Mouse (Mus musculus): ENCODE results near the gene Ccnl1.
A peak's percentile ranks its signal among the peaks of the same experiment; 100 is the strongest.

Ccnl1 gene

GRCm38 (mm10) chr3:65958840-65959185, 764 bp upstream of the Ccnl1 start:
- DNase-seq (ENCODE audit: low read depth) = no peak

GRCm38 (mm10) chr3:65957271-65958101, 563 bp downstream of the Ccnl1 start:
- no peak for DNase-seq (ENCODE audit: low read depth)

- DNase-seq (ENCODE audit: low read depth) = no peak
Measured at GRCm38 (mm10) chr3:65954499-65955391, 3.3 kb downstream of the Ccnl1 start.

GRCm38 (mm10) chr3:65950831-65951365, 7.2 kb downstream of the Ccnl1 start:
- no peak for DNase-seq (ENCODE audit: low read depth)

GRCm38 (mm10) chr3:65950304-65950703, 7.7 kb downstream of the Ccnl1 start:
- DNase-seq (ENCODE audit: low read depth) = no peak

GRCm38 (mm10) chr3:65945277-65945932, 12.6 kb downstream of the Ccnl1 start:
- DNase-seq (ENCODE audit: low read depth) = no peak

GRCm38 (mm10) chr3:65944713-65945112, 13.3 kb downstream of the Ccnl1 start:
- no peak for DNase-seq (ENCODE audit: low read depth)

- DNase-seq (ENCODE audit: low read depth) = no peak
Measured at GRCm38 (mm10) chr3:65943453-65943852, 14.6 kb downstream of the Ccnl1 start.

- no peak for DNase-seq (ENCODE audit: low read depth)
Measured at GRCm38 (mm10) chr3:65941052-65941451, 17.0 kb downstream of the Ccnl1 start.

- no peak for DNase-seq (ENCODE audit: low read depth)
Measured at GRCm38 (mm10) chr3:65938211-65938610, 19.8 kb downstream of the Ccnl1 start.

GRCm38 (mm10) chr3:65936384-65936783, 21.7 kb downstream of the Ccnl1 start:
- DNase-seq (ENCODE audit: low read depth) = no peak

- DNase-seq (ENCODE audit: low read depth) = no peak
Measured at GRCm38 (mm10) chr3:65935153-65935552, 22.9 kb downstream of the Ccnl1 start.

- no peak for DNase-seq (ENCODE audit: low read depth)
Measured at GRCm38 (mm10) chr3:65933726-65934125, 24.3 kb downstream of the Ccnl1 start.

- DNase-seq (ENCODE audit: low read depth) = no peak
Measured at GRCm38 (mm10) chr3:65931542-65931941, 26.5 kb downstream of the Ccnl1 start.

- no peak for DNase-seq (ENCODE audit: low read depth)
Measured at GRCm38 (mm10) chr3:65930636-65931035, 27.4 kb downstream of the Ccnl1 start.

GRCm38 (mm10) chr3:65929821-65930633, 28.0 kb downstream of the Ccnl1 start:
- DNase-seq (ENCODE audit: low read depth) = peak; percentile 82

- DNase-seq (ENCODE audit: low read depth) = peak; percentile 65
Measured at GRCm38 (mm10) chr3:65929304-65929783, 28.7 kb downstream of the Ccnl1 start.

- no peak for DNase-seq (ENCODE audit: low read depth)
Measured at GRCm38 (mm10) chr3:65928614-65929272, 29.3 kb downstream of the Ccnl1 start.

- DNase-seq (ENCODE audit: low read depth) = no peak
Measured at GRCm38 (mm10) chr3:65927685-65928084, 30.4 kb downstream of the Ccnl1 start.

GRCm38 (mm10) chr3:65927101-65927501, 30.9 kb downstream of the Ccnl1 start:
- no peak for DNase-seq (ENCODE audit: low read depth)

- no peak for DNase-seq (ENCODE audit: low read depth)
Measured at GRCm38 (mm10) chr3:65926426-65926825, 31.6 kb downstream of the Ccnl1 start.
